Mouse (Mus musculus): ENCODE measurements around the gene Cks2. TPM values are rescaled to one million over a fixed set of nuclear protein-coding genes. Genes with fewer than 3 reads are reported as not detected.

Gene Cks2
- 28.3 and 32.2 TPM in 2 replicates for polyA plus RNA-seq (2012; rRNA removed)

DNA sequence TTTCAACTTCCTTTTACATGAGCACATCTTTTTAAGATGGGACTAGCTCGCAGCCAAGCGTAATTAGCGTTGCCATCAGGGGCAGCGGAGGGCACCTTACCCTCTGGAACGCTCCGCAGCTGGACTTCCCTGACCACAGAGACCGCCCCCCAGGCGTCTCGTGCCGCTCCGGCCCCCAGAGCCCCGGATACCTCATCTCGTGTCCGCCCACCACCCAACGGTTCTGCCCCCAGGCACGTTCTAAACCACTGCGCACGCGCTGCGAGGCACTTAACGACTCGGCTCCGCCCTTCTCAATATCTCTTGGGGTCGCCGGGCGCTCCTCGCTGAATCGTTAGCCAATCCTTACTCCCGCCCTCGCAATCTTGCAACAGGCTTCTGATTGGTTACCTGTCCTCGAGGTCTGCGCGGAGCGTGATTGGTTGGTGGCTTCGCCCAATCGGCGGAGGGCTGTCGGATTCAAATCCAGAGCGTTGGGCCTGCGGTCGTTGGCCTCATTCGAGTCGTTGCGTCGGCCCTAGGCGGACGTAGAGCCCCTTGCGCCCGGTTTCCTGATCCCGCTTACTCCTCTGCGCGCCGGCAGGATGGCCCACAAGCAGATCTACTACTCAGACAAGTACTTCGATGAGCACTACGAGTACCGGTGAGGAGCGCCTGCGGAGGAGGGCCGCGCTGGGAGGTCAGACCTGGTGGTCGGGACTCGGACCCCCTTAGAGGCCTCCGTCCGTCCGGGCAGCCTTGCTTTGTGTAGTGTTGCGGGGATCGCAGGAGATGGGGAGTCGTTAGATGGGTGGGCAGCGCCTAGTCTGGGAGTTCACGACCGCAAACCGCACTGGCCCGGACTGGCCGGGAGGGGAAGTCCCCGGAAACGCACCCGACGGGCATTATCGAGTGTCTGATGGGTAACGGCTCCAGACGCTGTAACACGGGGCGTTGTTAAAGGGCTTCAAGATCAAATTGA lies at the start of gene Cks2:
TSS of gene Cks2 (plus strand) at position 404 of the 961 bp plus-strand sequence.

DNA sequence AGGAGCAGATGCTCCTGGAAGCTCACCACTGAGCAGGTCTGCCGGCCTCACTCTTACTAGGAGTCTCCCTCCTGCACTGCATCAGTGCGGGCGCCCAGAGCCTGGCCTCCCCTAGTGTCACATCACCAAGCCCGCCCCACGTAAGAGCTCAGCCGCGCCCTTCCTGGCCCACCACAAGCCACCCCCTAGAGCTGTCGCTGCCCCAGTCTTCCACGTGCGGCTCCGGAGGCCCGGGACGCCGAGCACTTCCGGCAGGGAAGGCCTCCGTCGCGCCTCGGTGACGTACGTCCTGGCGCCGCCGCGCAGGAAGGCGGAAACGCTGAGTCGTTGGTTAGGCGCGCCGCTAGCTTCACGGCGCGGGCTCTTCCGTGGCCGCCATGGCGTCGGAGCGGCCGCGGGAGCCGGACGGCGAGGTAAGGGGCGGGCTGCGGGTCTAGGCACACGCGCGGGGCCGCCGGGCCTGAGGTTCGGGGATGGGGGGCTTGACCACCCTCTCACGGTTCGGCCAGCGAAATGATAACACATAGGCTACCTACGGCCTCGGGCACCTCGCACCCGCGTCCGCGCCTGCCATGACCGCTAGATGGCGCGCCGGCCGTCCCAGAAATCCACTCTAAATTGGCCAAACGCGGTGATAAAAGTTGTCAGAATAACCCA lies 6.5 kb downstream of the Cks2 start, which contains the start of gene Secisbp2:
TSS of gene Secisbp2 (plus strand) at position 290 of the 657 bp plus-strand sequence.

Other genes starting within 250 kb of the Cks2 start
- gene S1pr3, start 236.6 kb upstream of the Cks2 start, polyA plus RNA-seq (2012; rRNA removed): 5.9 and 8.1 TPM in 2 replicates
- gene Shc3, start 75.8 kb upstream of the Cks2 start, polyA plus RNA-seq (2012; rRNA removed): 24.7 and 28.9 TPM in 2 replicates
- 26.8 and 28.1 TPM in 2 replicates for gene Secisbp2, start 6.5 kb downstream of the Cks2 start, polyA plus RNA-seq (2012; rRNA removed)
- gene Sema4d, start 148.5 kb downstream of the Cks2 start, polyA plus RNA-seq (2012; rRNA removed): 30.2 and 31.9 TPM in 2 replicates
- 35.6 and 41.6 TPM in 2 replicates for gene Gadd45g, start 201.4 kb downstream of the Cks2 start, polyA plus RNA-seq (2012; rRNA removed)

All from central nervous system, embryonic 18 days (tissue).